ENCODE assay signal across 8 mouse cellular contexts in the genomic region with DNA sequence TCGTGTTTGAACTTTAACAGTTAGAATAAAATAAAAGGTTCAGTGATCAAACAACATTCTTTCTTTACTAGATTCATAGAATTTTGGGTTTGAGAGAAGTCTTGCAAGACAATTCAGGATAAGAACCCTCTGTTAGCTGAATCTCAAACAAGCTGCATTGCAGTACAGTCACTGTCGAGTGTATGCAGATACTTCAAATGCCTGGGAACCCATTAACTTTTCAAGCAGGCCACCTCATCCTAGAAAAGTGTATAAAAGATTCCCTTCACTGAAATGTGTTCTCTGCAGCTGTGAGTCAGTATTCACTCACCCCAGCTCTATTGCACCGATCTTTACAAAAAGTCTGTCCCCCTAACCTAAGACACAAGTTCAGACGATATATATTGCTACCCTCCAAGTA. TPM values are rescaled to one million over a fixed set of nuclear protein-coding genes. Genes with fewer than 3 reads are reported as not detected.
DNase-seq lines count a peak whose midpoint lies in the region; ATAC-seq lines count a peak whose summit lies in the region.

No protein-coding gene starts in this region.

- H3K9ac ChIP-seq in heart, embryonic 16.5 days (ENCODE audit: low read length), result peak overlapping the region; percentile 77; the same call in 1 of the 2 replicates
- peak overlapping the region; percentile 59 for H3K9ac ChIP-seq in hindbrain, embryonic 15.5 days
- no peak overlapping the region for H3K9ac ChIP-seq in midbrain, embryonic 14.5 days (replicated peaks; ENCODE audit: low read length)

- no peaks in the 10 kb centered on the region for H3K9me3 ChIP-seq in heart, embryonic 16.5 days (replicated peaks; ENCODE audit: control insufficient read depth, low read length)
- H3K9me3 ChIP-seq in hindbrain, embryonic 15.5 days, result no peaks in the 10 kb centered on the region
- no peaks in the 10 kb centered on the region for H3K9me3 ChIP-seq in midbrain, embryonic 14.5 days (ENCODE audit: control insufficient read depth, low read length)

- ATAC-seq in heart, embryonic 16.5 days (replicated peaks; ENCODE audit: extremely low read depth, insufficient read depth, low FRiP score), result no peak
- no peak for ATAC-seq in hindbrain, embryonic 15.5 days (ENCODE audit: low FRiP score, low read depth)
- no peak for ATAC-seq in midbrain, embryonic 14.5 days (ENCODE audit: low FRiP score, low TSS enrichment)

- peak overlapping the region; percentile 92 for H3K4me3 ChIP-seq in heart, embryonic 16.5 days (ENCODE audit: low read length)
- H3K4me3 ChIP-seq in hindbrain, embryonic 15.5 days, result peak overlapping the region; percentile 68
- peak overlapping the region; percentile 79 for H3K4me3 ChIP-seq in midbrain, embryonic 14.5 days (replicated peaks; ENCODE audit: low read depth, low read length)

- H3K4me1 ChIP-seq in heart, embryonic 16.5 days (ENCODE audit: control insufficient read depth, insufficient read depth, low read length), result peaks cover 13% of the 10 kb centered on the region
- H3K4me1 ChIP-seq in hindbrain, embryonic 15.5 days (replicated peaks), result peaks cover 24% of the 10 kb centered on the region
- peaks cover 17% of the 10 kb centered on the region for H3K4me1 ChIP-seq in midbrain, embryonic 14.5 days (ENCODE audit: control insufficient read depth, insufficient read depth, low read length)

- peak overlapping the region; percentile 72 for H3K4me2 ChIP-seq in heart, embryonic 16.5 days (ENCODE audit: low read depth, low read length)
- H3K4me2 ChIP-seq in hindbrain, embryonic 15.5 days, result peak overlapping the region; percentile 77
- H3K4me2 ChIP-seq in midbrain, embryonic 14.5 days (ENCODE audit: low read length), result peak overlapping the region; percentile 58

- no peak overlapping the region for H3K27ac ChIP-seq in heart, embryonic 16.5 days (ENCODE audit: low read length)
- H3K27ac ChIP-seq in hindbrain, embryonic 15.5 days (replicated peaks), result no peak overlapping the region
- no peak overlapping the region for H3K27ac ChIP-seq in midbrain, embryonic 14.5 days (replicated peaks; ENCODE audit: low read depth, low read length)

- H3K36me3 ChIP-seq in heart, embryonic 16.5 days (ENCODE audit: control insufficient read depth, insufficient read depth), result peaks cover 5% of the 10 kb centered on the region; the same call in 1 of the 2 replicates
- H3K36me3 ChIP-seq in hindbrain, embryonic 15.5 days, result peaks cover 20% of the 10 kb centered on the region
- peaks cover 26% of the 10 kb centered on the region for H3K36me3 ChIP-seq in midbrain, embryonic 14.5 days (ENCODE audit: control insufficient read depth, insufficient read depth, low read length)

- no peaks in the 10 kb centered on the region for H3K27me3 ChIP-seq in heart, embryonic 16.5 days (ENCODE audit: control insufficient read depth, insufficient read depth, low read length)
- no peaks in the 10 kb centered on the region for H3K27me3 ChIP-seq in hindbrain, embryonic 15.5 days
- no peaks in the 10 kb centered on the region for H3K27me3 ChIP-seq in midbrain, embryonic 14.5 days (ENCODE audit: control insufficient read depth, insufficient read depth, low read length)

- no peak for DNase-seq in heart, adult 8-10 months (ENCODE audit: low spot score)
- DNase-seq in NIH3T3 (ENCODE audit: low read depth), result peak; percentile 38
- DNase-seq in midbrain, embryonic 14.5 days, result no peak
- DNase-seq in cerebellum, postnatal 10 days, result no peak
- no peak for DNase-seq in kidney, adult 9 months
- no peak for DNase-seq in gastrocnemius, postnatal 25 days

- 53% methylated on average over 4 of the region's 4 CpGs for WGBS in heart, embryonic 16.5 days
- 65% methylated on average over 4 of the region's 4 CpGs for WGBS in hindbrain, embryonic 15.5 days
- WGBS in midbrain, embryonic 14.5 days, result 75% methylated on average over 4 of the region's 4 CpGs

RNA-seq across cellular contexts. Expression of a gene that starts 1.2 kb away (rescaled TPM):
- polyA plus RNA-seq in heart, embryonic 16.5 days (2015; fragmentation: Nextera tagmentation; extraction: Ambion mirVana), result 41.5 and 42.0 TPM in 2 replicates
- 10 to 100 TPM; 15.5 to 21.7 (median 18.5) TPM for total RNA-seq in heart, adult 8-10 months (2022)
- polyA plus RNA-seq in hindbrain, embryonic 15.5 days (2015; fragmentation: Nextera tagmentation; extraction: Ambion mirVana), result 125 and 127 TPM in 2 replicates
- polyA plus RNA-seq in midbrain, embryonic 14.5 days (2014; fragmentation: Nextera tagmentation; extraction: Ambion mirVana), result 105 and 111 TPM in 2 replicates
- total RNA-seq in gastrocnemius, postnatal 25 days (2021), result 1 to 10 TPM; 6.9 to 9.9 TPM
